Mouse (Mus musculus) spleen, postnatal 10 days (tissue): ENCODE results near the gene Ptpn14.

Experiments
- DNase-seq, 2 experiments: peaks; one replicate each; pipeline ENCODE4 v3.0.0; 2021 to 2022; ENCODE audit warnings: low spot score in 2 of 2

Ptpn14 gene

DNA sequence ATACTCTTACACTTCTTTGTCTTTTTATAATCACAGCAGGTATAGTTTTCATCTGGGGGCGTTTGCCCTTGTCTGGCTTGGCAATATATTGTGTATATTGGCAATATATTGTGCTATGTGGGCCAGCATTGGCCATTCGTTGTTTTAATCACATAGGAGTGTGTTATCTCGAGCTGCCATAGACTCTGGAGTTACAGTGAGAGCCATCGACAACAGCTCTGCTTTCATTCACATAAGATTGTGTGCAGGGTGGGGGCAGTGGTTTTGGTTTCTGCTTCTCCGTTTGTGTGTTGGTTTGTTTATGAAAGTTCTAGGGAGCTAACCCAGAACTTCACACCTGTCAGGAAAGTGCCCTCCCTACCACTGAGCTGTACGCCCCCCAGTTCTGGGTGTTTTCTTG is 138.6 kb downstream of the Ptpn14 start:
- no peak for DNase-seq

DNA sequence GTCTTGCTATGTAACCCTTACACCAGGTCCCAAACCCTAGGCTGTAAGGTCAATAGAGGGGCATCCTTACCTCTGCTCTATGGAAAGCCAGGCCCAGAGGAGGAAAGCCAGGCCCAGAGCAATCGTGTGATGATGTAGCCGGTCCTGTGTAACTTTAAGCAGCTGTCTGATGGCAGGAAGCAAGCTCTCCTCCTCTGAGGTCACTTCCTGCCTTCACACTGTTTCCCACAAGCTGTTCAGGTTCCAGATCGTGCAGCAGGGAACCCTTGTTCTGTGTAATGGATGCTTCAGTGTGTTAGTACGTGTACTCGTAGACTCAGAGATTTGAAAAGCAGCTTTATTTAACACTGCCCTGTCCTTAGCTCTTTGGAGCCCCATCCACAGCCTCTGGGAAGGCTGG is 139.0 kb downstream of the Ptpn14 start:
- DNase-seq, result no peak

DNA sequence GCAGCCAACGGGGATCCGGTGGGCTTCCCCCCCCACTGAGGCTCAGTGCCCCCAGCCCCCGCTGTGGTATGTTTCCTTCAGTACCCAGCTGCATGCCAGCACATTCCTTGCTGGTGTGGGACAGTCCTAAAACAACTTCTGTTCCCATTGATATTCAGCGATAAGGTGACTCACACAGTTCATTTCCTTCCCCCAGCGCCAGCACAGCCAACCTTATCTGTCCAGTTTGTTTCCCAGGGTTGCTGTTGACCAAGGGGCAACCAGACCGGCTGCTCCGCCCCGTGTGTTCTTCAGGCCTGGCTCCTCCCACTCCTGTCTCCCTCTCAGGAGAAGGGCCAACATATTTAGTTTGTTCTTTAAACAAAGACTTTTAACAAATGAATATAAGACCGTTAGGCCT is 139.4 kb downstream of the Ptpn14 start:
- DNase-seq, result no peak

DNA sequence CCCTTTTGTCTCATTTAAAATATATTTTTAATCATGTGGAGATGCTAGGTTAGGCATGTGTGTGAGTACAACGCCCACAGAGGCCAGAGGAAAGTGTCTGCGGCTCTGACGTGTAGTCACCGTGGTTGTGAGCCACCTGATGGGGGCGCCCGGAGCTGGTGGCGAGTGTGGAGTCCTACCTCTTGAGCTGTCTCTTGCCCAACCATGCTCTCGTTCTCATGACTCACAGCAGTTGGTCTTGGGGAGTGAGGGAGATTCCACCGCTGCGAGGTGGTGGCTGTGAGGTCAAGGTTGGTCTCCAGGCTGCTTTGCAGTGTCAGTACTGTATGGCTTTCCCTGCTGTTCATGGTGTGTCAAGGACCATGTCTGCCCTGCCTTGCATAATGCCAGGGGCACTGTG is 140.0 kb downstream of the Ptpn14 start:
- DNase-seq, result no peak

DNA sequence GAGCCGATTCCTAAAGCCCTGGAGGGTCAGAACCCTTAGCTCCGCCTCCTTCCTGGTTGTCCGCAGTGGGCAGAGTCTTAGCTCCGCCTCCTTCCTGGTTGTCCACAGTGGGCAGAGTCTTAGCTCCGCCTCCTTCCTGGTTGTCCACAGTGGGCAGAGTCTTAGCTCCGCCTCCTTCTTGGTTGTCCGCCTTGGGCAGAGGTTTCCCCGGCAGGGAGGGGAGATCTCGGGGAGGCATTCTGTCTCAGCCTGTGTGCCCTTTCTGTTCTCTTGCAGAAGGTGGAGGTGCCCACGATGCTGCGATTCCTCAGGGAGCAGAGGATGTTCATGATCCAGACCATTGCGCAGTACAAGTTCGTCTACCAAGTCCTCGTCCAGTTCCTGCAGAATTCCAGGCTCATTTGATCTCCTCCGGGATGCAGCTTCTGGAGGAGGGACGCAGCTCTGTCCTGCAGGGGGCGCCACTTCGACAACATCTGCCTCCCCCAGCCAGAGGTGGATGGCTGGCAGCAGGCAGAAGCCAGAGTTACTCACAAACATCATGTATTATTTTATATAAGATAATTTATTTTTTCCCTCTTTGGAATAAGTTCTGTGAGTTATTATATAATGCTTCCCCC is 141.7 kb downstream of the Ptpn14 start:
- peak in 1 of 2 experiments; percentile 52 for DNase-seq

DNA sequence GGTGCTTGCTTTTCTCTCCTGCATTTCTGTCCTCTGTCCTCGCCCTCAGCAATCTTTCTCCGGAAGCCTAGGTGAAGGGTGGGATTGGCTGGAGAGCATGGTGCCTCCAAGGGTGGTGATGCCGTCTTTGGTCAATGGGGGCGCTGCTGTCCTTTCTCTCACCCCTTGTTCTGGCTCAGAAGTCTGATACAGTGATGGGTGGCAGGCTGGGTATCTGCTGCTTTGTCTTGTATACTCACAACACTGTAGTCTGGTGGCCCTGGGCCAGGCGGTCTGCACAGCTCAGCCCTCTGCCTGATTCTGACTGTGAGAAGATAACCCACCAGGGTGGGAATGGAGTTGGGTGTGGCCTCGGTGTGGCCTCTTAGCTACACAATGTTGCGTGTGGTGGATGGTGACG is 142.5 kb downstream of the Ptpn14 start:
- DNase-seq, result peak in 1 of 2 experiments; percentile 43

DNA sequence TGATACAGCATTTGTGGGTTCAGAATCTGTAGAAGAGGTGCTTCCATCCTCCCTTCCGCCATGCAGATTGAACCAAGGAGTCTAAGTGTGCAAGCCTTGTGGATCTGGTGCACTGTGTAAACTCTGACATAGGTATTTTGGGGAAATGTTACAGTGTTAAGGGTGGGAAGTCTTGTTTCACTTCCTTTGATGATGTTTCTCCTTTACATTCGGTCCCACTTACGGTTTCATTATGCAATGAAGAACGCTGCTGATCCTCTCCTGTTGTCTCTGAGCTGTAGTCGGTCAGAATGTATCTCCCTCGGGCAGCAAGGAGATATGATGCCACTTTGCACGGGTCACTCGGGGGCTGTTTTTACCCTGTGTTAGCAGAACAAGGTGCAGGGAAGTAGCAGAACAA is 143.6 kb downstream of the Ptpn14 start:
- DNase-seq, result no peak

DNA sequence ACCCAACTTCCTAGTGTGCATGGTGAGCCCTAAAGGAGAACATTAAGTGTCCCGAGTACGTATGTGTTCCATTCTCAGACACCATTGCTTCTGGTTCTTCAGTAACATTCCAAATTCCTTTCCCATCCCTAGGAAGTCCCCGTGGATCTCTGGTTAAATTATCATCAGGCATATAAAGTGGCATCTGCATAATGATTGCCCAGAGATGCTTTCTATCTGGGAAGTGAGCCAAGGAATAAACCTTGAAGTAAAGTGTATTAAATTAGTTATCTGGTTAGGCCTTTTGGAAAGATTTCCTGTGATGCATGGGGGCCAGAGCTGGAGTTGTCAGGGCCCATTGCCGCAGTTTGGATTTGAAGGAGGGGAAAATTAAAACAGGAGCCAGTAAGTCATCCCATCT is 144.0 kb downstream of the Ptpn14 start:
- no peak for DNase-seq

DNA sequence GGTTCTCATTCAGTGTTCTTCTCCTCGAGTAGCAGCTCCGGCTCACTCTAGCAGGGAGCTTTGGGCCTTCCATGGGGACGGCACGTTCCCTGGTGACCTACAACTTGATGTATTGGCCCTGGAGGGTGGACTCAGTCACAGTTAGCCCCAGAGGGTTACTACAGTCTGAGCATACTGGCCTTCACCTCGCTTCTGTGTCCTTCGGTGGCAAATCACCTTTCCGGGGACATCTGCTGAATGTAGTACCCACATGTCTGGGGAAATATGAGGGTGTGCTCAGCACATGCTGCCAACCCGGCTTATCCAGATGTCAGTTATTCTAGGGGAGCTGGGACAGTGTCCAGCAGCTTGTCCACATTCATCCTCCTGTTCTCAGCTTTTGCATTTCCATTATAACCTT is 145.5 kb downstream of the Ptpn14 start:
- DNase-seq, result no peak

DNA sequence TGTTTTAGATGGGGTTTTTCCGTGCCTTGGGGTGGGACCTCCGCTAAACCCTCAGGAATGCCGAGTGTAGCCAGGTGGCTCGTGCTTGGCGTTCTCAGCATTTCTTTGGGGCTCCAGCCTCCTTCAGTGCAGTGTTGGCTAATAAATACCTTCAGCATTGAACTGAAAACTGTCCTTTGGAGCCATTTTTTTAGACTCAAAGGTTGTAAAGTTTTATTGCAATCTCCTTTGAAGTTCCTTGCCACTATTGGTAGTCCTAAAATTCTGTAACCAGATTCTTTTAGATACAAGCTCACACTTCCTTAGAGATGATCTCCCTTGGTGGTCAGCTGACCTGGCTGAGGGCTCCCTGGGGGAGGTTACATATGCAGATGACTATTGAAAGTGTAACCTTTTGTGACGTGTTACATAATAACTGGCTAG is 147.4 kb downstream of the Ptpn14 start:
- no peak for DNase-seq

DNA sequence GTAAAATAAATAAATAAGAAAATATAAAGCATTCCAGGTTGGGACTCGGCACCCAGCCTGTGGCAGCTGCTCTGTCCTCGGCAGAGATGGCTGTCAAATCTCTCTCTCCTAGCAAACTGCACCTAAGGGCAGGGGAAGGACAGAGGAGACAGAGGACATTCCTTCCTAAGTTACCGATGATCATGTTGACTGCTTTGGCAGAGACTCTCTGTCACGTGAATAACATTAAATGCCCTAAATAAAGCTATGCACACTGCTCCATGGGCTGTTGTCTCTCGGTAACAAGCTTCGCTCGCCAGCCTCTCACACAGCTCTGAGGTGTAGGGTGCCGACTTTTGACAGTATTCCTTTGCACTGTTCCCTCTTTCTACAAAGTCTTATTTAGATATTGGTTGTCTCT is 148.1 kb downstream of the Ptpn14 start:
- no peak for DNase-seq

DNA sequence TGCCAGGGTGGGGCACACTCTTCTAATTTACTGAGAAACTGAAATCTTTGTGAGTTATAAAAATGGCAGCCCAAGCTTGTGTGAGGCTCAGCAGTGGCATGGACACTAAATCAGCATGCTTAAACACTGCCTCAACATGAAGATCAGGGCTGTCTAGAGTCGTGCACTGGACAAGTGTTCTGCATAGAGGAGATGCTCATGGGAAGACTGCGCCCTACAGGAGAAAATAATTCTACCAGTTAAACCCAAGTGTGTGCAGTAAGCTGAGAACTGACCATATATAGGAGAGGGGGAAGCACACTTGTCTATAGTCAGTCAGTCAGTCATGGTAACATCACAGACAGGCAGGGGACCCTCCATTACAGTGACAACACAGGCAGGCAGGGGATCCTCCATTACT is 151.1 kb downstream of the Ptpn14 start:
- no peak for DNase-seq

DNA sequence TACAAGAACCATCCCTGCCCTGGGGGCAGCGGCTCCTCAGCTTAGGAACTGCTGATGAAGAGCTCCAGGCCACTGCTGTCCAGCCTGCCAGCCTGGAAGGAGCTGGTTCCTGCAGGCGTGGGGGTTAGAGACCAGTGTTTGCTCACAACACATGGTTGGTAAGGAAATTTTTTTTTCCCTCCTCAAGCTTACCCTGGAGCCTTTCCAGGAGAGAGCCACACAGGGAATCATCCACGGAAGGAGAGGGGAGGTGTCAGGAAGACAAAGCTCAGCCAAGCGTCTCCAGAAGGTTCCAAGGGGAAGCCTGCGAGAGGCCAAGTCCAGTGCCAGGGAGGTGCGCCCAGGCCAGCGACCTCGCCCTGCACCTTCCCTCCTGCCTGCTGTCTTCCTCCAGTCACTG is 151.9 kb downstream of the Ptpn14 start:
- DNase-seq, result no peak

DNA sequence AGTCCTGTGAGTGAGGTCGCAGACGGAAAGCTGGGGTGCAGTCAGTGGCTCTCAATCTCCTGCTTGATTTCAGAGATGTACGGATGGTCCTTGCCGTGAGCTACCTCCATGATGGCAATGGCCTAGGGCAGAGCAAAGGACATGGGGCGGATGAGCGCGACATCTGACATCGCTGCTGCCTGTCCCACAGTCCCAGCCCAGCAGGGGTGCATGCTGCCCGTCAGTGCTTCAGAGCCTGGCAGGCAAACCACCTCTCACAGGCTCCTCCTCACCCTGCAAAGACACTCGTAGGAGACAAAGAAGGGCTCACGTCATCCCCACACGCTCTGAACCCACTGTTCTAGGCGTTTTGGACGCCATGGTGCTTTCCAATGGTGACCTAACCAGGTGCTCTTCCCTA is 152.7 kb downstream of the Ptpn14 start:
- DNase-seq, result no peak

DNA sequence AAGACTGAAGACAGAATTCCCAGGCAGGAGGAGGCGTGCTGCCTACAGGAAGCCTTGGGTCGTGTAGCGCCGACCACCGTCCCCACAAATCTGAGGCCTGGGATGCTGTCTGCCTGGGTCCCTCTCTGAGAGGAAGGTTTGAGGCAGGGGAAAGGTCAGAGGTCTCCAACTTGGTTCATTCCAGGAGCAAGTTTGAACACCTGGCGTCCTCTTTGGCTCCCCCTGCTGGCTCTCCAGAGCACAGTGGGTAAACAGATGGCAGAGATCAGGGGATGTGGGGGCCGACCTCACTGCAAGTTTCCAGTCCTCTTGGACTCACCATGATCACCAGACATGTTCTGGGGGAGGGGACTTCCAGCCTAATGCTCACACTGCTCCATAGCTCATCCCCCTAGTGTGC is 154.8 kb downstream of the Ptpn14 start:
- DNase-seq, result peak; percentile 26 to 73

DNA sequence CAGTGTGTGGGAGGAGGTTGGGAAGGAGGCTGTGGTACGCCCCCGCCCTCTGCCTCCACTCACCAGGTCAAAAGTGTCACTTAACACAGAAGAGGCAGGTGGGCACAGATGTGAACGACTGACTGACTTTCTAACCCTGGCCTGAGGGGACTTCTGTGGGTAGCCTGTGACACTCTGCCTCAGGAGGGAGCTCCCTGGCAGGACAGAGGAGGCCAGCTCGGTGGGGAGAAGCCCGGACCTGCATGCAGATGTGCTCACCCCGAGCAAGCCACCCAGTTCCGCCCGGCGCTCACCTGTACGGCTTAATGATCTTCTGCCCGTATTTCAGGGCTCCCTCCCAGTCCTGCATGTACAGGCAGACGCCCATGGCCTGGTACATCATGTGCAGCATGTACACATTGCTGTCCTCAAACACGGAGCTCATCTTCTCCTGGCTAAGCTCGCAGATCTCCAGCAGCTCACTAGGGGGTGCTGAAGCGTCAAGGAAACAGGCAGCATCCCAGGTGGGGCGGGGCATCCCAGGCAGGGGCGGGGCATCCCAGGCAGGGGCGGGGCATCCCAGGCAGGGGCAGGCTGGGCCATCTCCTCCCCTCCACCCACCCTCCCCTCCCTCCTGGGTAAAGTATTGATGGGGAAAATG is 155.6 kb downstream of the Ptpn14 start:
- peak in 1 of 2 experiments; percentile 59 for DNase-seq

DNA sequence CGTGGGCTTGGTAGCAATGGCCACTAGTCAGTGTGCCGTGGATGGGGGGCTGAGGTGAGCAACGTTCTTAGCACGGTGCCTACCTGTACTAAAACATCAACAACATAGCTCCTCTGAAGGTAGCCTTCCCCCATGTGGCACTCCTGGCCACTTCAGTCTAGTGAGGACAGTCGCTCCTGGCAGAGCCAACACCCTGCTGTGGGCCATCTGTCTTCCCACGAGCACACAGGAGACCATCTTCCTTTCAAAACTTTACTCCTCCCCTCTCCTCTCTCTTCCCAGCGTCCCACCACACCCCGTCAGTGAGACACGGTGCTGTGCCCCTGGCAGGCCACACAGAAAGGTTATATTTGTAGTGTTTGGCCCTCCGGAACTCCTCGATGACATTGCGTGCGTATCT is 156.9 kb downstream of the Ptpn14 start:
- DNase-seq, result no peak

DNA sequence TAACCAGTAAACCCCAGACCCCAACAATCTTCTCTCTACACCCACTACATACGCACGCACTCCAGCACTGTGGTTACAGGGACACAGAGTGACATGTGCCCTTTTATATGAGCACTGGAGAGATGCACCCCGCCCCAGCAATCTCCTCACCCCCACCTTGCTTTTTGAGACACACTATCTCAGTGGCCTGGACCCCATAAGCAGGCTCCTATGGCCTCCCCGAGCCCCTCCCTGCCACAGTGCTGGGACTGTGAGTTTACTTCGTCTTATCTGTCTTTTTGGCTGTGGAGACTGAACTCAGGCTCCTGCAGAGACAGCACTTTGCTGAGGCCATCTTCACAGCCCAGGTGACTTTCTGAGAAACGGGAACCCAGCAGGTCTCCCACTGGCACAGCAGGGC is 157.9 kb downstream of the Ptpn14 start:
- no peak for DNase-seq

DNA sequence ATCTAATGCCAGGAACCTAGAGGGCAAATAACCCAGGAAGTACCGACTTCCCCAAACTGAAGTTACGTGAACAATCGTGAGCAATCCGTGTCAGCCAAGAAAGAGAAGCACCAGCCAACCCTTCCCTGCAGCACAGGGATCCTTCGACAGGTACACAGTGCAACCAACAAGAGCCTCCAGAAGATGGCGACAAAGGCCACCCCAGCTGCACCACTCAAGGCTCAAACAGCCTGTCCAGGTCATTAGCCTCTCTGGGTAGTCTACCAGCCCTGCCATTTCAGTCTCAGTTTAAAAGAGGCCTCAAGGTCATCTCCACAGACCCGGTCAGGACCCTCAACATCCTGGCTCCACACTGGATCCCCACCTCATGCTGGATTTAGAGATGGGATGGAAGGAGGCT is 159.4 kb downstream of the Ptpn14 start:
- DNase-seq, result peak; percentile 25 to 62

DNA sequence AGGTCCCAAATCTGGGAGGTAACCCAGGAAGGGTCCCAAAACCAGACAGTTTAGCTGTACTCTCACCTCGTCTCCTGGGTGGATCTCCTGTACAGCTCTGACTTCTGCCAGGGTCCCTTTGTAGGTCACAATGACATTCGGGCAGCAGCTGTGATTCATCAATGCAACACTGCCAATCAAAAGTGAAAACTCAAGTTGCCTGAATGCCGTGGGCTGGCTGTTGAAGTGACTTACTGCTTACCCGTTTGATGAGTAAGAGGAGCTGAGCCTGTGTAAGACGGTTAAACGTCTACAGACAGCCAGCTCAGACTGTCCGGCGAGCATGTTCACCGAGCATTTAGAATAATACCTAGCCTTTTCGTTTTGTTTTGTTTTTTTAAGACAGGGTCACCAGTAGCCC is 160.7 kb downstream of the Ptpn14 start:
- no peak for DNase-seq

DNA sequence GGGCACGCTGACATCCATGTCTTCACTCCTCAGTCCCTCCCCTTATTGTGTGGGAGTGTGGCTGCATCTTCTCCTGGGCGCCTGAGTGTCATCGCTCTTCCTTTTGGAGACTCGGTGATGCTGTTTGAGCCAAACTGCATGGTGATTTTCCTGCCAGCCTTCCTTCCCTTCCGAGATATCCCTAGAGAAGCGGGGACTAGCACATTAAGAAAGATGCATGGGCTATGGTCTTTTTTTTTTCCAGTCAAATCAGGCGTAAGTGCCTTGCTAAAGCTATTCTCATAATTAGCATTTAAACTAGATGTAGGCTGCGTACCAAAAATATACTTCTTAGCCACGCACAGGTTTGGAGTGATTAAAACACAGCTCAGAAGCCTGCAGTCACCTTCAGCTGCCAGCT is 166.1 kb downstream of the Ptpn14 start:
- DNase-seq, result no peak

DNA sequence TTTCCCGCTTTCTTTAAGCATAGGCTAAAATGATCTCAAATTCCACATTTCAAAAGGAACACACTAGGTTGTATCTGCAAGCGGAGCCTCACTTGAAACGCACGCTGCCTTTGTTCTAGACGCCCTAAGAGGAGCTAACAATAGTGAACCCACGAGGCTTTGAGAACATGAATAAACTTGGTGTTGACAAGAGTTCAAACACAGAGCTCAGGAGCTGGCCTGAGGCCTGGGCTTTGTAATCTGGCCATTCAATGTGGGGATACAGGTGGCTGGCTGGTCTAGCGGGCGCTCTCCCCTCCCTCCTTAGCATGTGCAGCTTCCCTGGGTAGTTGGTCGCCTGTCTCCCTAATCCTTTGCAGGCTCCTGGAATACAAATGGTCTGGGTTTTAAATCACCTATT is 169.8 kb downstream of the Ptpn14 start:
- DNase-seq, result no peak

DNA sequence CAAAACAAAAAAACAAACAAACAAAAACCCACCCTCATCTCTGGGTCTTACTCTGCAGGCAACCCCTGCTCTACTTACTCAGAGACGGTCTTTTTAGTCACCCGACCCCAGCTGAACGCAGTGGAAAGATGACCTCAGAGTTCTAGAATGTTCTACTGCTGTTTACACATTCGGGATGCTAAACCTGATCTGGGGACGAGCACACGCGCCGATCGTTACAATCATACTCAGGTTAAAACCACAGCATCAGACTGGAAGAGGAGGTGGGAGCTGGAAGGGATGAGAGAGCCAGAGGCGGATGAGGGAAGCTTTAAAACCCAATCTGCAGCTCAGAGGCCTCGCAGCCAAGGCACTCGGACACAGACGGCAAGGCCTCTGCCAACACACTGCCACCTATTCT is 170.6 kb downstream of the Ptpn14 start:
- DNase-seq, result no peak

DNA sequence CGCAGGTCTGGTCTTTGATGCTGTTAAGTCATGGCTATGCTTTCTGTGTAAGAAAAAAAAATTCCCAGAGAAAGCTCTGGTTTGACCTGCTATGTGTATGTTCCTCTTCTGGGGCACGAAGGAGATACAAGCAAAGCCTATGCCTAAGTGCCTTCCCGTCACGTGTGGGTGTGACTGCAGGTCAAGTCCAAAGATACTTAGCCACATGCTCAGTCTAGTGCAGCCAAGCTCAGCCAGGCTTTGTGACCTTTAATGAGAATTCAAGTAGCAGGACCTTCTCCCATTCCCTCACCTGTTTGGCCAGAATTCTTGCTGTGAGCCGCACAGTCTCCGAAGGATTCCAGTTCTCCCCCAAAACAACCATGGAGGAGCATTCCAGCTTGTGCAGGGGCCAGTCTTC is 171.5 kb downstream of the Ptpn14 start:
- no peak for DNase-seq
